Mouse (Mus musculus) lung, postnatal 0 days (tissue): ENCODE results near the gene Inca1. TPM values are rescaled to one million over a fixed set of nuclear protein-coding genes. Genes with fewer than 3 reads are reported as not detected.

Experiments used
- ATAC-seq: fragments of 200-750 bp; cut with Nextera tagmentation; 2 replicates; pipeline ENCODE4 v1.8.0; 2017; ENCODE audit warnings: moderate library complexity
- DNase-seq: peaks from one replicate; pipeline ENCODE4 v3.0.0-alpha.2; 2016; ENCODE audit warnings: low spot score
- H3K27ac ChIP-seq: fragments of 300-500 bp; sonication (generic); 2 replicates; pipeline ENCODE4 v1.5.1; 2014; ENCODE audit warnings: antibody characterized with exemption, mild to moderate bottlenecking, low read length, mixed read lengths
- H3K27me3 ChIP-seq: fragments of 300-500 bp; sonication (generic); replicated peaks from 2 replicates; pipeline ENCODE4 v1.6.1; 2014; ENCODE audit warnings: low read length, mixed read lengths; ENCODE audit not compliant: insufficient read depth
- H3K36me3 ChIP-seq: fragments of 300-500 bp; sonication (generic); 2 replicates; pipeline ENCODE4 v1.6.1; 2014; ENCODE audit warnings: low read length, mixed read lengths; ENCODE audit not compliant: insufficient read depth
- H3K4me1 ChIP-seq: fragments of 300-500 bp; sonication (generic); 2 replicates; pipeline ENCODE4 v1.6.1; 2014; ENCODE audit warnings: antibody characterized with exemption, low read depth, low read length, mixed read lengths; ENCODE audit not compliant: insufficient read depth
- H3K4me2 ChIP-seq: fragments of 300-500 bp; sonication (generic); replicated peaks from 2 replicates; pipeline ENCODE4 v1.6.1; 2014; ENCODE audit warnings: low read depth, mild to moderate bottlenecking, low read length, moderate library complexity, mixed read lengths
- H3K4me3 ChIP-seq: fragments of 300-500 bp; sonication (generic); 2 replicates; pipeline ENCODE4 v1.5.1; 2014; ENCODE audit warnings: low read depth, low read length
- H3K9ac ChIP-seq: fragments of 300-500 bp; sonication (generic); replicated peaks from 2 replicates; pipeline ENCODE4 v1.6.1; 2014; ENCODE audit warnings: low read depth, mild to moderate bottlenecking
- H3K9me3 ChIP-seq: fragments of 300-500 bp; sonication (generic); 2 replicates; pipeline ENCODE4 v1.6.1; 2016; ENCODE audit warnings: low read length, mixed read lengths
- CTCF ChIP-seq: IDR thresholded peaks from 2 replicates; pipeline ENCODE4 v1.5.1; 2016; ENCODE audit warnings: antibody characterized with exemption, mild to moderate bottlenecking
- EP300 ChIP-seq: IDR thresholded peaks from 2 replicates; pipeline ENCODE4 v1.6.1; 2016; ENCODE audit warnings: antibody characterized with exemption, mild to moderate bottlenecking, control low read depth
- WGBS: fragments of 180-500 bp; shearing (Covaris S2); extraction: QIAGEN DNeasy Blood & Tissue Kit; methylation state at CpG from one replicate; pipeline ENCODE4 v1.1.7; 2014; 5-methylcytosine and 5-hydroxymethylcytosine counted together
- polyA plus RNA-seq: library from polyadenylated mRNA; unstranded; fragments of >200 nt; fragmentation: Nextera tagmentation; extraction: Ambion mirVana; gene quantifications from 2 replicates; pipeline ENCODE4 v1.2.1, GENCODE M21; 2015

The Inca1 gene
- polyA plus RNA-seq, 1 experiment from 2014 or later: 2.4 TPM

DNA sequence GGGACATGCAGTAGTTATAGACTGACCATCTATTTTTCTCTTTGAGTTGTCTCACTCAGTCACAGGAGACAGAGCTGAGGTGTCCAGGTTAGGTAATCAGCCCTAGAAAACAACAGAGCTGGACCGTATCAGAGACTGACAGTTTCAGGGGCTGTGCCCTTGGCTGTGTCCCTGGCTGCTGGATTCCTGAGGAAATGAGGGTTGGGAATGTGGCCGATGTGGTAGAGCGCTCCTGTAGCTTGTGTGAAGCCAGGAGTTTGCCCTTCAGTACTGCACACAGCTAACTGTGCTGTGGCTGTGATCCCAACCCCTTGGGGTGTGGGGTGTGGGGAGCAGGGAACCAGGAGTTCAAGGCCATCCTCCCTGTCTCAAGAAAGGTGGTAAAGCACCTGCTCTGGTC, 21.1 kb upstream of the Inca1 start:
- Histone ChIP-seq H3K4me2 (no peak overlapping the region), H3K4me1 (no peaks in the 10 kb centered on the region), H3K4me3 (no peak overlapping the region), H3K27me3 (no peaks in the 10 kb centered on the region), H3K9me3 (no peaks in the 10 kb centered on the region), H3K9ac (no peak overlapping the region), H3K36me3 (peaks cover 31% of the 10 kb centered on the region), H3K27ac (no peak overlapping the region)
- ATAC-seq: no peak
- TF ChIP-seq EP300 (no peak), CTCF (no peak)
- WGBS: 88% methylated on average over 3 of the region's 3 CpGs
- no peak for DNase-seq

DNA sequence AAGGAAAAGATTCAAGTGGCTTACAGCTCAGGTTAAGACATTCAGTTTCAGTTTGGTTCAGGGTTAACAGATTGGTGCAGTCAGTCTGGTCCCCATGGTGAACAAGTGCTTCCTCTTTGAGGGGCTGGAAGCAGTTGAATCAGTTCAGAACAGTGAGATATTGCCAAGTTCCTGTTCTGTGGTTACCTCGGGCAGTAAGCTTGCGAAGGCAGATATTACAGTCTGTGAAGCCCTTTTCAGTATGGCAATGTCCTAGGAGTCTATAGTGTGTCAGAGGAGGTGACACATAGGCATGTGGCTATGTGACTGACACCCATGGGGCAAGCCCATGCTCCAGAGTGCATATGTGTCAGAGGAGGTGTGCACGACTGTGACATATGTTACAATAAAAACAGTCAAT, 20.6 kb upstream of the Inca1 start:
- peak; percentile 50 for ATAC-seq
- no peak overlapping the region for H3K4me2 ChIP-seq
- H3K4me3 ChIP-seq: no peak overlapping the region
- H3K27me3 ChIP-seq: no peaks in the 10 kb centered on the region
- no peak for TF ChIP-seq EP300
- TF ChIP-seq CTCF: no peak
- peak; percentile 52 for DNase-seq
- no peak overlapping the region for H3K27ac ChIP-seq
- H3K9me3 ChIP-seq: no peaks in the 10 kb centered on the region
- no peak overlapping the region for H3K9ac ChIP-seq
- no peaks in the 10 kb centered on the region for H3K4me1 ChIP-seq
- 77% methylated on average over 3 of the region's 3 CpGs for WGBS
- H3K36me3 ChIP-seq: peaks cover 31% of the 10 kb centered on the region

DNA sequence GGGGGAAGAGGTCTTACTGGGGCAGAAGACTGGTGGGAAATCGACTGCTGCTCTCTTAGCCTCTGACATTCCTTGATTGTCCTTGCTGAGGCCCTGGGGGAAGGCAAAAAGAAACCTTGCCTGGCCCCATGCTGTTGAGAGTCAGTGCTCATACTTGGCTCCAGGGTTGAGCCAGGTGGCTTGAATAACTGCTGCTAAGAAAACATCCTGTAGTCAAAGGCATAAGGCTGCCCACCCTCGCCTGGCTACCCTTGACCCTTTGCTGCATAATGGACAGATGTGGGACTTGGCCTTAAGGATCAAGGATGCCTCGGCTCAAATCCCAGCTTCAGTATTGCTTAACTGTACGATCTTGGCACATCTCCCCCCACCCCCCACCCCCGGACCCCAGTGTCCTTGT, 18.5 kb upstream of the Inca1 start:
- Histone ChIP-seq H3K36me3 (peaks cover 13% of the 10 kb centered on the region), H3K4me2 (no peak overlapping the region), H3K27ac (no peak overlapping the region), H3K9me3 (no peaks in the 10 kb centered on the region), H3K9ac (no peak overlapping the region), H3K4me3 (no peak overlapping the region), H3K27me3 (no peaks in the 10 kb centered on the region), H3K4me1 (no peaks in the 10 kb centered on the region)
- no peak for ATAC-seq
- DNase-seq: no peak
- WGBS: 67% methylated on average over 5 of the region's 5 CpGs
- TF ChIP-seq EP300: no peak
- no peak for TF ChIP-seq CTCF

DNA sequence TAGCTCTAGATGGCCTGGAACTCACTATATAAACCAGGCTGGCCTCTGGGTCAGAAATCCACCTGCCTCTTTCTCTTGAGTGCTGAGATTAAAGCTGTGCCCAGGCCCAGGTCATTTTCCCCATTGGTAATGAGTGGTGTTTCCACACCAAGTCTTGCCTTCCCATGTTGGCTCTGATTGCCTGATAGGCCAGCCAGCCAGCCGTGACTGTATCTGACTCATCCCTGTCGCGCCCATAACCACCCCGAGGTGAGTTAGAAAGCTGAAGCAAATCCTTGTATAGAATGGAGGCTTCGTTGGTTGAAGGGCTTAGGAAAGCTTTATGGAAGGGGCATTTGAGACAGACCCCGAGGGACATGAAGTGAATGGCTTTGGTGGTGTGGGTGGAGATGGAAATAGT, 15.9 kb upstream of the Inca1 start:
- Histone ChIP-seq H3K9ac (no peak overlapping the region), H3K27ac (no peak overlapping the region), H3K4me1 (no peaks in the 10 kb centered on the region), H3K9me3 (no peaks in the 10 kb centered on the region), H3K4me3 (no peak overlapping the region), H3K27me3 (no peaks in the 10 kb centered on the region), H3K4me2 (no peak overlapping the region), H3K36me3 (peaks cover 19% of the 10 kb centered on the region)
- WGBS: 89% methylated on average over 6 of the region's 6 CpGs
- TF ChIP-seq EP300 (no peak), CTCF (no peak)
- ATAC-seq: no peak
- no peak for DNase-seq

DNA sequence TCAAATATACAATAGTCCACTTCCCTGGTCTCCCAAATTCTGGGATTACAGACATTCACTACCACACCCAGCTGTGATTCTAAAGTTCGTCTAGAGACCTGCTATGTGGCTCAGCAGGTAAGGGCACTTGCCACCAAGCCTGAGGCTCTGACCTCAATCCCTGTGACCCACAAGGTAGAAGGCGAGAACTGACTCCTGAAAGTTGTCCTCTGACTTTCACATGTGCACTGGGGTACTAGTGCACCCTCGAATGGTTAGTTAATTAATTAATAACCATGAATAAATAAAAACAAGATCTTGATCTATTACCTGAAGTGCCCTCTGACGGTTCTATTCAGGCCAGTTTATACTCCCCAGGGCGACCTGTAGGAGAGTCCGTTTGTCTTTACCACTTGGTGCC, 13.3 kb upstream of the Inca1 start:
- no peak overlapping the region for H3K4me3 ChIP-seq
- no peak overlapping the region for H3K27ac ChIP-seq
- H3K9me3 ChIP-seq: no peaks in the 10 kb centered on the region
- ATAC-seq: no peak
- WGBS: 79% methylated on average over 6 of the region's 6 CpGs
- no peak overlapping the region for H3K9ac ChIP-seq
- H3K4me1 ChIP-seq: no peaks in the 10 kb centered on the region
- TF ChIP-seq EP300 (no peak), CTCF (no peak)
- H3K27me3 ChIP-seq: no peaks in the 10 kb centered on the region
- DNase-seq: no peak
- peaks cover 26% of the 10 kb centered on the region for H3K36me3 ChIP-seq
- no peak overlapping the region for H3K4me2 ChIP-seq

DNA sequence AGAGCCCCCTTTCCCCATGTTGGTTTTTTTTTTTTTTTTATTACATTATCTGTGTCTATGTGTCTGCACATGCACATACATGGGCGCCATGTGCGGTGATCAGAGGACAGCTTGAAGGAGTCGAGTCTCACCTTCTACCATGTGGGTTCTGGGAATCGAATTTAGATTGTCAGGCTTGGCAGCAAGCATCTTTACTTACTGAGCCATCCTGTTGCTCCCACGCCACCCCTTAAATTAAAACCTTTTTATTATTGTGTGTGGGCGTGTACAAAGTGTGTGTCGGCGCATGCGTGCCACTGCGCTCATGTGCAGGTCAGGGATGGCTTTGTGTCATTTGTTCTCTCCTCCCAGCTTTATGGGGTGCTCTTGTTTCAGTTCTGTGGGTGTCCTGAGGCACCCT, 11.1 kb upstream of the Inca1 start:
- no peak overlapping the region for H3K4me2 ChIP-seq
- no peaks in the 10 kb centered on the region for H3K4me1 ChIP-seq
- H3K4me3 ChIP-seq: no peak overlapping the region
- TF ChIP-seq EP300 (no peak), CTCF (no peak)
- no peak overlapping the region for H3K27ac ChIP-seq
- no peaks in the 10 kb centered on the region for H3K27me3 ChIP-seq
- no peak overlapping the region for H3K9ac ChIP-seq
- peaks cover 48% of the 10 kb centered on the region for H3K36me3 ChIP-seq
- 93% methylated on average over 10 of the region's 10 CpGs for WGBS
- H3K9me3 ChIP-seq: no peaks in the 10 kb centered on the region
- DNase-seq (no peak), ATAC-seq (no peak)

DNA sequence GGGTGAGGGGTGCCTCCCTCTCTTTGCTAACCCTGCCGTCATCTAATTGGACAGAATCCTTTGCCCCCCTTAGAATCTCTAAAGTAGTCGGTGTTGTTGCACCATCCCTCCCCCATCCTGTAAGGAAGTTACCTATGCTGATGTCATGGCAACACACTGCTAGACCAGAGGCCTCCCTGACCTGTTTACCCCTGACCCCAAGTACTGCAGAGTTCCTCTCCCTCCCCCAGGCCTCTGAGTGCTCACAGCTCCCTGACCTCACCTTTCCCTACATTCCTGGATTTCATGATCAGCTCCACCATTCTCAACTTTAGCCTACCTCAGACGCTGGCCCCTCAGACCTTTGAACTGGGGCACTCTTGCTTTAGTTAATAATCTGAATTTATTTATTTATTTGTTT, 6.2 kb upstream of the Inca1 start:
- H3K27ac ChIP-seq: no peak overlapping the region
- no peak for DNase-seq
- no peak overlapping the region for H3K9ac ChIP-seq
- ATAC-seq: no peak
- no peak for TF ChIP-seq CTCF
- no peak for TF ChIP-seq EP300
- no peaks in the 10 kb centered on the region for H3K27me3 ChIP-seq
- H3K36me3 ChIP-seq: peaks cover 63% of the 10 kb centered on the region
- H3K4me3 ChIP-seq: no peak overlapping the region
- H3K4me2 ChIP-seq: no peak overlapping the region
- peaks cover 15% of the 10 kb centered on the region; the same call in 1 of the 2 replicates for H3K4me1 ChIP-seq
- H3K9me3 ChIP-seq: no peaks in the 10 kb centered on the region
- 74% methylated on average over 3 of the region's 3 CpGs for WGBS
